Mouse (Mus musculus) megakaryocyte, embryonic 14.5 days (primary cell): ENCODE data around the gene Adk. TPM values are rescaled to one million over a fixed set of nuclear protein-coding genes. Genes with fewer than 3 reads are reported as not detected.

ENCODE experiments used
- H3K27me3 ChIP-seq: replicated peaks from 2 replicates; pipeline ENCODE3; 2012; ENCODE audit warnings: inconsistent platforms
- H3K36me3 ChIP-seq: replicated peaks from 2 replicates; pipeline ENCODE3; 2012; ENCODE audit warnings: low read length, inconsistent platforms, mixed read lengths
- H3K4me1 ChIP-seq: 2 replicates; pipeline ENCODE4 v1.6.1; 2012; ENCODE audit warnings: inconsistent platforms
- H3K4me3 ChIP-seq: replicated peaks from 2 replicates; pipeline ENCODE3; 2012; ENCODE audit warnings: moderate library complexity, mild to moderate bottlenecking, inconsistent platforms
- H3K9me3 ChIP-seq: 2 replicates; pipeline ENCODE4 v1.6.1; 2012; ENCODE audit warnings: inconsistent platforms
- FLI1 ChIP-seq: IDR thresholded peaks from 2 replicates; pipeline ENCODE4 v1.6.1; 2012; ENCODE audit warnings: low read length, inconsistent platforms, mixed read lengths
- GATA1 ChIP-seq: IDR thresholded peaks from 3 replicates; pipeline ENCODE4 v1.6.1; 2012; ENCODE audit warnings: mixed read lengths, low read length, inconsistent platforms, borderline replicate concordance
- polyA plus RNA-seq: library from polyadenylated mRNA; stranded (reverse); fragments of >175 nt; gene quantifications from 2 replicates; pipeline ENCODE4 v1.2.3, GENCODE M21; 2012; ENCODE audit warnings: low replicate concordance; ENCODE audit not compliant: insufficient read depth

Gene Adk
- polyA plus RNA-seq, 1 experiment = 2.1 TPM

DNA sequence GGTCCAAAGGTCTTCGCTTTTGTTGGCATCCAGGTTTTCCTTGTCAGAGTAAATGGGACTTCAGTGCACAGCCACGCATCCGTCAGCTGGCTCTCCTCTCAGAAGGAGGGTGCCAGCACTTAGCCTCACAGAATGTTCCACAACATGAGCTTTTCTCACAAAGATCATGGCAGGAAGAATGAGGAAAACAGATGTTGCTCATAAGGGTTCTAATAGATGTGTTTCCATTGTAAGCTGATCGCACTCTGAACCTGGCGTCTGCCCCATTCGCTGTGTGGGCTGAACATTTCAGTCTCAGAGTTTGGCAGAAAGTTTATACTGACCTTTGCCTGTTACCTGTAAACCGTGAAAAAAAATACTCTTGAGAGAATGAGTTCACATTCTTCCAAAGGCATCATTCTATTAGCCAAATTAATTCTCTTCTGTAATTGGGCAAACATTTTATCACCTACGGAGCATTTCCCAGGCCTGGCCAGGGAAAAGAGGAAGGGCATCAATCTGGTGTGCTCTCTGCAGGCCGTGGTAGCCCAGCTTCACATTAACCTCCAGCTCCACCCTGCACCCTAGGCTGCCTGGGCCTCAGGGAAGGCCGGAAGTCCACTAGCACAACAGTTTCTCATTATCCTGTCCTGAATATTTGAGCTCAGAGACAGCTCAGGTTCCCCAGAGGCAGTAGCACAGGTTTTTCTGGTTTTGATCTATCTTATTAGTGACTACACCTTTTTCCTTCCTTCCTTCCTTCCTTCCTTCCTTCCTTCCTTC is 389.6 kb downstream of the Adk start:
- TF ChIP-seq FLI1 = no peak
- TF ChIP-seq GATA1 = no peak
- no peak overlapping the region for H3K4me3 ChIP-seq
- peaks cover 7% of the 10 kb centered on the region for H3K36me3 ChIP-seq
- peaks cover 14% of the 10 kb centered on the region for H3K9me3 ChIP-seq
- H3K27me3 ChIP-seq = no peaks in the 10 kb centered on the region
- H3K4me1 ChIP-seq = no peaks in the 10 kb centered on the region

DNA sequence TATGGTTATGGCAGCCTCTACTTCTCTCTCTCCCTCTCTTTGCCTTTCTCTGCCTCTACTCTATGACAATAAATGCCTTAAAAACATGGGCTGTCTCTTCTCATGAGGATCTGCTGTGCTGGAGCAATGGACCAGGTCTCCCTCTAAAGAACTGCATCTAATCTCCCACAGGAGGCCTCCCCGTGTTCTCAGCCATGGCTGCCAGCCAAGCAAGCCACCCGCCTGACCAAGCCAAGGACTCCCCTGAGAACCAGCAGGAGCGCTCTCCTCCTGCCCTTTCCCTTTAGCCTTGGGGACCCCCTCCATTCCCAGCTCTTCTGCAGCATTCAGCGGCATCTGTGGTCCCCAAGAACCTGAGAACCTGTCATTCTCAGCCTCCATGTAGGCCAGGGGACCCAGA is 400.2 kb downstream of the Adk start:
- TF ChIP-seq GATA1 (no peak), FLI1 (no peak)
- Histone ChIP-seq H3K4me3 (no peak overlapping the region), H3K4me1 (peaks cover 11% of the 10 kb centered on the region), H3K27me3 (peaks cover 5% of the 10 kb centered on the region), H3K9me3 (no peaks in the 10 kb centered on the region), H3K36me3 (peaks cover 8% of the 10 kb centered on the region)

DNA sequence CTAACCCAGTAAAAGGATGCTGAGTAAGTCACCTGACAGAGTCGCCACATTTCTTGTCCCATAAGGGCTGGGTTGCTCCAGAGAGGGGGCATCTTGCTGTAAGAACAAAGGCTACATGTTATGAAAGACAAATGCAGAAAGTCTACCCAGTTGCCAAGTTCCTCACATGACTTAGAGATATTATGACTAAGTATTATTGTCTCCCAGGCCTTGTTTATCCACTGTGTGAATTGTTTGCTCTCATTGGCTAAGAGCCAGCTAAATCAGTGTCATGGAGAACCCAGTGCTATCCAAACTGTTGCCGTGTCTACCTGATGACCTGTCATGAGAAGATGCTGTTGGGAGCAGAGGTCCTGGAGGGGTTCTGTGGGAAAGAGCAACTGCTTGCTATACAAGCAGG is 401.5 kb downstream of the Adk start:
- no peak overlapping the region for H3K4me3 ChIP-seq
- H3K9me3 ChIP-seq = no peaks in the 10 kb centered on the region
- H3K27me3 ChIP-seq = peaks cover 11% of the 10 kb centered on the region
- TF ChIP-seq FLI1 (no peak), GATA1 (no peak)
- H3K36me3 ChIP-seq = peaks cover 6% of the 10 kb centered on the region
- H3K4me1 ChIP-seq = peaks cover 11% of the 10 kb centered on the region

DNA sequence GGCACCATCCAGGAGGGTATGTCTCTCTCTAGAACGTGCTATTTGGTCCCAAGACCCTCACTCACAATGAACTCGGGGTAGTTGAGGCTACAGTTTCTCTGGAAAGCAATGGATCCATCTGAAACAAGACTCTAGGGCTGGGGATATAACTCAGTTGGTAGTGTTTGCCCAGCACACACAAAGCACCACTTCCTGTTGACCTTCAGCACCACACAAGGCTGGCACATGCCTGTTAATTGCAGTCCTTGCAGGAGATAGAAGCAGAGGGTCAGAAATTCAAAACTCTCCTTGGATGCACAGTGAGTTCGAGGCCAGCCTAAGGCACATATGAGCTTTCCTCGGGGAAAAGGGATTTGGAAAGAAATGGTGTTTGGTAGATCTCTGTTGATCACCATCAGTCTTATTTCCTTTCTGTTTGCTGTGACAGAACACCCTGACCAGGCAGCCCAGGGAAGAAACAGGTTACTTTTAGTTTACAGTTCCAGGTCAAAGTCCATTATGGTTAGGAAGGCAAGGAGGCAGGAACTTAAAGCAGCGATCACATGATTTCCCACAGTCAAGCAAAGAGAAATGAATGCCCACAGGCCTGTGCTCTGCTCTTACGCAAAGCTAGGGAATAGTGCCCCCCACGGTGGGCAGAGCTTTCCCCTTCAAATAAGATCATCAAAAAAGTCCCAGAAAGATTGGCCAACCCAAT is 403.4 kb downstream of the Adk start:
- H3K4me3 ChIP-seq = no peak overlapping the region
- peaks cover 24% of the 10 kb centered on the region for H3K27me3 ChIP-seq
- no peaks in the 10 kb centered on the region for H3K9me3 ChIP-seq
- TF ChIP-seq GATA1 (no peak), FLI1 (no peak)
- no peaks in the 10 kb centered on the region for H3K36me3 ChIP-seq
- peaks cover 11% of the 10 kb centered on the region for H3K4me1 ChIP-seq

DNA sequence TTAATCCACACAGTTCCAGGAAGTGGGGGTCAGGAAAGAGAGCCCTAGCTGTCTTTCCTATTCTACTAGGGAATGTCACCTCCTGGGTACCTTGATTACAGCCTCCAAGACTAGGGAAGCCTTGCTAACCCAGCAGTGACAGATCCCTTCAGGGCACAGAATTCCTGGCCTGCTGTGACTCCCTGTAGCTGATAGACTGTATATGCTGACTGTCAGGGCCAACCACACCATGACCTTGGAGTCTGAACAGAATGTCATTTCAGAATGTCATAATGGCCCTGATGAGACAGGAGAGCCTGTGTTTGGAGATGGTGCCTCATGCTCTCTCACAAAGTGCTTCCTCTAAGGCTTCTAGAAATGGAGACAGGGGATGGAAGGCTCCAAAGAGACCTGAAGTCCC is 404.2 kb downstream of the Adk start:
- TF ChIP-seq GATA1 = no peak
- no peak for TF ChIP-seq FLI1
- no peak overlapping the region for H3K4me3 ChIP-seq
- H3K4me1 ChIP-seq = peaks cover 11% of the 10 kb centered on the region
- no peaks in the 10 kb centered on the region for H3K36me3 ChIP-seq
- H3K27me3 ChIP-seq = peaks cover 29% of the 10 kb centered on the region
- H3K9me3 ChIP-seq = no peaks in the 10 kb centered on the region

DNA sequence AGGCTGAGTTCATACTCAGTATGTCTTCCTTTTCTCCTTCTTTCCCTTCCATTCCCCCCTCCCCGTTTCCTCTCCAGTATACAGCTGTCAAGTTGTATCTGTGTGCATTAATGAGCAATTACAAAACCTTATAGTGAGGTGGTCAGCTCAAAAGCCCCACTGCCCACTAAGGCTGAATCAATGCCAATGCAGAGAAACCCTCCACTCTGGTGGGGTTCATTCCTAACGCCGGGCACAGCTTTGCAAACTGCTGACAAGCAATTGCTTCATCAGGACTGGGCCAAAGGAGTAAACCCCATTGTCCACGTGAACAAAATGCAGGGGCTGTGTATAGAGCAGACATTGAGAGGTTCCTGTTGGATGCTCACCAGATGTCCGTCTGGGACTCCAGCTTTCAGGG is 405.5 kb downstream of the Adk start:
- H3K36me3 ChIP-seq = no peaks in the 10 kb centered on the region
- TF ChIP-seq GATA1 (no peak), FLI1 (no peak)
- H3K9me3 ChIP-seq = no peaks in the 10 kb centered on the region
- peaks cover 11% of the 10 kb centered on the region for H3K4me1 ChIP-seq
- peaks cover 34% of the 10 kb centered on the region for H3K27me3 ChIP-seq
- H3K4me3 ChIP-seq = no peak overlapping the region

DNA sequence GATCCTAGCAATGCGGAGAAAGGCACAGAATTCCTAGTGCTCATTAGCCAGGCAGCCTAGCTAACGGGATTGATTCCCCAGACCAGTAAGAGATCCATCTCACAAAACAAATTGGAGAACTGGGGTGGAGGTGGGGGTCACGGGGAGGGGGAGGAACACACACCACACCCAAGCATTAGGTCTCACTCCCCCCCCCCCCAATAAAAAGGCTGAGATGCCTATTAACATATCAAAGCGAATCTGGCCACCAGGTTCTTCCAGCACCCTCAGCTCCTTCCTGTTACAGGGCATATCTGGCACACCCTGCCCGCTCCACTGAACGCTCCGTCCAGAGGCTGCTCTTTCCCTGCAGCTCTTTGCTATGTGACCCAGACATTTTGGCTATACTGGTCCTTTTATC is 406.3 kb downstream of the Adk start:
- Histone ChIP-seq H3K4me3 (no peak overlapping the region), H3K4me1 (peaks cover 11% of the 10 kb centered on the region), H3K27me3 (peaks cover 34% of the 10 kb centered on the region), H3K9me3 (no peaks in the 10 kb centered on the region), H3K36me3 (no peaks in the 10 kb centered on the region)
- TF ChIP-seq FLI1 = no peak
- no peak for TF ChIP-seq GATA1

DNA sequence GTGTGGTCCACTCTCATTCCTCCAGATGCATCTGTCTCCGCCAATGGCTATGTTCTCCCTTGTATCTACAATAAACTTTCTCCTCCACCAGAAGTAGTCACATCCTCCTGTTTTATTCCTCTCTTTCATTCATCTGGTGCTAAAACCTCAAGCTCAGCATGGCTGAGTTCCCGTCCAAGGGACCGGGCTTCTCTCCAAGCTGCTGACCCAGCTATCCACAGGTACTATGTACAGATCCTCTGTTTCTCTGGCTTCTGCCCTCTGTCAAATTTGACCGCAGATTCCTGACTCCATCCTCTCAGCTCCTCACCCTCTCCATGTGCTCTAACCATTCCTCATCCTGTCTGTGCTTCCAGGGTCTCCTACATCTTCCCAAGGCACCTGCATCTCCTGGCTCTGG is 406.8 kb downstream of the Adk start:
- Histone ChIP-seq H3K27me3 (peaks cover 34% of the 10 kb centered on the region), H3K4me3 (no peak overlapping the region), H3K9me3 (peaks cover 4% of the 10 kb centered on the region), H3K4me1 (peaks cover 11% of the 10 kb centered on the region), H3K36me3 (no peaks in the 10 kb centered on the region)
- no peak for TF ChIP-seq FLI1
- no peak for TF ChIP-seq GATA1

DNA sequence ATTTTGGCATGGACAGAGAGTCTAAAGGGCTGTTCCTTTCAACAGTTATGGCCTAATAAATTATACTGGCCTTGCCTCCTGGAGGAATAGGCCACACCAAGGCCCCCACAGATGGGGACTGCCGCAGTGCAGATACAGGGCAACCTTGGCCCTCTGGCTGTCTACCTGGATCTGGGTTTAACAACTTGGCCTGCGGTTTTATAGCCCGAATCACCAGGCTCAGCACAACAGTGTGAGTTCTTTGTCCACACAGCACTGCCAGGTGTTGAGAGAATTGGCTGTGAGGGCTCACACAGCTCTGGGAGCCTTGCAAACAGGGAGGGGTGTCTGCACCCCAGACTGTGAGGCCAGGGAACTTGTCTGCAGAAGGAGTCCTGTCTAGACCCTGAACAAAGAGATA is 410.0 kb downstream of the Adk start:
- no peak overlapping the region for H3K4me3 ChIP-seq
- H3K36me3 ChIP-seq = no peaks in the 10 kb centered on the region
- H3K9me3 ChIP-seq = peaks cover 26% of the 10 kb centered on the region
- no peak for TF ChIP-seq FLI1
- no peak for TF ChIP-seq GATA1
- peaks cover 3% of the 10 kb centered on the region; the same call in 1 of the 2 replicates for H3K4me1 ChIP-seq
- H3K27me3 ChIP-seq = peaks cover 38% of the 10 kb centered on the region

DNA sequence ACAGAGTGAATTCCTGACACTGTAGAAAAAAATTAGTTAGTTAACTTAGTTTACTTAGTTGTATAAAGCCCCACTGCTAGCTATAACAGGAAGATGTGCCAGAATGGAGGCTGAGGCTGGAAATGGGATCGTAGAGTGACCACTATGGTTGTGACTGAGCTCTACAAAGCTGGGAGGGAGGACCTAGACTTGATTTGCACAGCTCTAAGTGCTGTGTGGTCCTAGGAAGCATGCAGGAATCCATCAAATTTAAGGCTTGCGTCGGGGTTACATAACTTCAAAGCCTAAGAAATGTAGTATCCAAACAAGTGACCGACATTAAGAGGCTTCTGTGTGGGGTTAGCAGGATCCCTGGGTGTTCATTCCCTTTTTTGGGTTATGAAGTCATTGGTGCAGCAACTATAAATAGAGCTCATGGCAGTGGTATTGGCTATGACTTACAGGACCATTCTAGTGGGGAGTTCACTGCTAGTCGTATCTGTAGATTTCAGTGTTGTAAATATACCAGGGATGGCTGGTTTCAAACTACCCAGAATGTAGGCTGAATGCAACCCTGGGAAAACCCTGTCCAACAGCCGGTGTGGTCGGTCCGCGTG is 410.8 kb downstream of the Adk start:
- no peak for TF ChIP-seq GATA1
- TF ChIP-seq FLI1 = no peak
- Histone ChIP-seq H3K9me3 (peaks cover 26% of the 10 kb centered on the region), H3K4me1 (peaks cover 3% of the 10 kb centered on the region; the same call in 1 of the 2 replicates), H3K27me3 (peaks cover 34% of the 10 kb centered on the region), H3K4me3 (no peak overlapping the region), H3K36me3 (no peaks in the 10 kb centered on the region)
